Mouse (Mus musculus): ENCODE measurements at regions not wholly inside any gene's neighbourhood (a gene's known extent, or its start where the extent isn't known, plus 50 kb on each side); places are given as distances from the start of the nearest gene placed in this dataset.

DNA sequence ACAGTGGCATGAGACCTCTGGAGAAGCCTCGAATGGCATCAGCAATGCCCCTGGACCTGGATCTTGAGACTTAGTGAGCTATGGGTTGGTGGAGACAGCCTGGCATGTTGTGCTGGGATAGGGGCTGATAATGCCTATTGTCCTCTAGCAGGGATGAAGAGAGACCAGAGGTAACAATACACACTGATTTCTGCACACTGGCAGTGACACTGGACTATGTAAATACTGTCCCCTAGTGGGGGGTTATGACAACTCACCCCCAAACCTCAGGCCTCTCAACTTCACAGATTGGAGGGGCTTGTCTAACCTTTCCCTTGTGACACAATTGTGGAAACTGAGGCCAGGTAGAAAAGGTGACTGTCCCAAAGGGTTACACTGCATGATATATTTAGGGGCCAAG is 94.9 kb upstream of the Tmc3 start:
- H3K79me3 ChIP-seq (ENCODE audit: low read depth), result no peaks in the 10 kb centered on the region
- no peaks in the 10 kb centered on the region for H3K79me2 ChIP-seq (ENCODE audit: control insufficient read depth, insufficient read depth)
- H3K27me3 ChIP-seq (ENCODE audit: control insufficient read depth, insufficient read depth, insufficient read length), result no peaks in the 10 kb centered on the region
- H3K36me3 ChIP-seq (ENCODE audit: control insufficient read depth, insufficient read depth), result no peaks in the 10 kb centered on the region
- TF ChIP-seq MYOG (IDR thresholded peaks at IDR 0.05; ENCODE audit: control insufficient read depth, extremely low read depth, insufficient read length) (no peak), MAX (IDR thresholded peaks at IDR 0.05) (no peak), MYOD1 (IDR thresholded peaks at IDR 0.05; ENCODE audit: control insufficient read depth, insufficient read length, low read depth) (no peak), CEBPB (IDR thresholded peaks at IDR 0.05; ENCODE audit: low read depth) (no peak), CTCF (IDR thresholded peaks at IDR 0.05; ENCODE audit: control insufficient read depth, insufficient read depth, insufficient read length) (peak; percentile 46)
- no peak overlapping the region for H3ac ChIP-seq (ENCODE audit: control insufficient read depth, insufficient read length, low read depth)
- no peak overlapping the region for H3K4me3 ChIP-seq (ENCODE audit: insufficient read depth, poor library complexity, severe bottlenecking)

GRCm38 (mm10) chr7:83504996-83505645 is 79.6 kb upstream of the Tmc3 start:
- H3ac ChIP-seq (ENCODE audit: control insufficient read depth, insufficient read length, low read depth), result no peak overlapping the region
- no peaks in the 10 kb centered on the region for H3K79me3 ChIP-seq (ENCODE audit: low read depth)
- H3K36me3 ChIP-seq (ENCODE audit: control insufficient read depth, insufficient read depth), result no peaks in the 10 kb centered on the region
- no peak overlapping the region for H3K4me3 ChIP-seq (ENCODE audit: insufficient read depth, poor library complexity, severe bottlenecking)
- TF ChIP-seq FOSL1 (IDR thresholded peaks at IDR 0.05; ENCODE audit: insufficient read depth, low read length, poor library complexity, severe bottlenecking) (peak; percentile 32), CTCF (IDR thresholded peaks at IDR 0.05; ENCODE audit: control insufficient read depth, insufficient read depth, insufficient read length) (no peak)
- H3K27me3 ChIP-seq (ENCODE audit: control insufficient read depth, insufficient read depth, insufficient read length), result no peaks in the 10 kb centered on the region
- H3K79me2 ChIP-seq (ENCODE audit: control insufficient read depth, insufficient read depth), result no peaks in the 10 kb centered on the region

- no peak overlapping the region for H3K4me3 ChIP-seq (ENCODE audit: insufficient read depth, poor library complexity, severe bottlenecking)
- no peak overlapping the region for H3ac ChIP-seq (ENCODE audit: control insufficient read depth, insufficient read length, low read depth)
- no peaks in the 10 kb centered on the region for H3K79me2 ChIP-seq (ENCODE audit: control insufficient read depth, insufficient read depth)
- no peaks in the 10 kb centered on the region for H3K36me3 ChIP-seq (ENCODE audit: control insufficient read depth, insufficient read depth)
- no peak for TF ChIP-seq CEBPB (IDR thresholded peaks at IDR 0.05; ENCODE audit: low read depth)
- TF ChIP-seq MAX (IDR thresholded peaks at IDR 0.05), result no peak
- no peak for TF ChIP-seq FOSL1 (IDR thresholded peaks at IDR 0.05; ENCODE audit: insufficient read depth, low read length, poor library complexity, severe bottlenecking)
- no peak for TF ChIP-seq MYOD1 (IDR thresholded peaks at IDR 0.05; ENCODE audit: control insufficient read depth, insufficient read length, low read depth)
- no peak for TF ChIP-seq CTCF (IDR thresholded peaks at IDR 0.05; ENCODE audit: control insufficient read depth, insufficient read depth, insufficient read length)
- no peak for TF ChIP-seq USF1 (IDR thresholded peaks at IDR 0.05; ENCODE audit: low read depth)
- no peak for TF ChIP-seq MYOG (IDR thresholded peaks at IDR 0.05; ENCODE audit: control insufficient read depth, extremely low read depth, insufficient read length)
- no peaks in the 10 kb centered on the region for H3K79me3 ChIP-seq (ENCODE audit: low read depth)
- no peaks in the 10 kb centered on the region for H3K27me3 ChIP-seq (ENCODE audit: control insufficient read depth, insufficient read depth, insufficient read length)
Measured at GRCm38 (mm10) chr7:83516295-83516694, 68.4 kb upstream of the Tmc3 start.

- no peaks in the 10 kb centered on the region for H3K27me3 ChIP-seq (ENCODE audit: control insufficient read depth, insufficient read depth, insufficient read length)
- no peak for TF ChIP-seq MYOD1 (IDR thresholded peaks at IDR 0.05; ENCODE audit: control insufficient read depth, insufficient read length, low read depth)
- H3K4me3 ChIP-seq (ENCODE audit: insufficient read depth, poor library complexity, severe bottlenecking), result no peak overlapping the region
- no peaks in the 10 kb centered on the region for H3K79me2 ChIP-seq (ENCODE audit: control insufficient read depth, insufficient read depth)
- no peaks in the 10 kb centered on the region for H3K36me3 ChIP-seq (ENCODE audit: control insufficient read depth, insufficient read depth)
- H3K79me3 ChIP-seq (ENCODE audit: low read depth), result no peaks in the 10 kb centered on the region
- no peak overlapping the region for H3ac ChIP-seq (ENCODE audit: control insufficient read depth, insufficient read length, low read depth)
Measured at GRCm38 (mm10) chr7:83521511-83521910, 63.2 kb upstream of the Tmc3 start.

All from C2C12 (cell line).